Mouse (Mus musculus) c-Kit-positive CD71-positive TER-119-negative erythroid progenitor cells, embryonic 14.5 days (primary cell): ENCODE measurements at regions not wholly inside any gene's neighbourhood (a gene's known extent, or its start where the extent isn't known, plus 50 kb on each side); places are given as distances from the start of the nearest gene placed in this dataset.
A peak's percentile ranks its signal among the peaks of the same experiment; 100 is the strongest.

Experiments
- DNase-seq: peaks from one replicate; pipeline ENCODE4 v3.0.0-alpha.2; 2013; ENCODE audit warnings: low read depth

DNA sequence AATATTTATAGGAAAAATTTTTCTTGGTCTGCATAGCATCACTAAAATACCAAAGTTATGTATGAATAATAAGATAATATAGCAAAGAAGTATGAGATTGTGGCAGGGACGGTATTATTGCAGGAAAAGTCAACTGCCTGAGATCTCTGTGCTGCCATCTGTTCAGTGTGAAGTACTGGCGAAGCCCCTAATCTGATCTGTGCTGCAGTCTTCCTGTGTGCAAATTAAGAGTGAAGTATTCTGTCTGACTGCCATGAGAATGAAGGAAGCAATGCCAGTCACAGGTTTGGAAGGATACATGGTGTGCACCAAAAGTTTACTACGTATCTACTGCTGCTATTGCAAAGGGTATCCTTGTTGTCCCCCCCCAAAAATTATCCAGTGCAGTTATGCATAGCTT lies 501.5 kb downstream of the Rab28 start:
- no peak for DNase-seq

DNA sequence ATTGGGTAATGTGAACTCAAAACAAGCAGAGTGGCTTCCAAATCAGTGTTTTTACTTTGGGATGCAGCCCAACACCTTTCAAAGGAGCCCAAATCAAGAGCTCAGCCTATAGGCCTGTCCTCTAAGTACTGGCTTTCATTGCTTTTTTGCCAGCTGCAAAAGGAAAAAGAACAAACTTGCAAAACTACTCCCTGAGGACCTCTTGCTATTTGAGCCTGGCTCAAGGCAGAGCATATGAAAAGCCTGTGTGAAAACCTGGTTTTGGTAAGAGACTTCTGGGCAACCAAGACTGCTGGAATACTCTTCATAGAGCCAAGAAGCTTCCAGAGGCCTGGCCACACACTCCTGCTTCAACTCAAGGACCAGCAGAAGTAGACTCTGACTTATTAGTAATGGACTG lies 503.5 kb downstream of the Rab28 start:
- DNase-seq: no peak

DNA sequence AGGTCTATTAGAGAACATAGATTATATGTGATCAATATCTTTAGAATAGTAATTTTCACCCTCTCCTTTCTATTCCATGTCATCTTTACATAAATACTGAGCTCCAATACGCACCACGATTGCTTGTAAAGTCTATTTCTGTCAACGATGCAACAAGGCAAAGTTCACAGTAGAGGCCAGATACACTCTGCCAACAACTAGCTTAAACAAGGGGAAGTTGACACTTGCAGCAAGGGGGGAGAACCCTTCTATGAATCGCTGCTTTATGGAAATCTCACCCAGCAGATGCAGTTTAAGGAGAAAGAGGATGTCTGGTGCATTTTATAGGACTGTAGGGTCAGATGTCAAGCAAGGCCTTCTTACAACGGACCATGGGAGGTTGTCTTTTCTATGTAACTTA lies 520.8 kb downstream of the Rab28 start:
- no peak for DNase-seq

DNA sequence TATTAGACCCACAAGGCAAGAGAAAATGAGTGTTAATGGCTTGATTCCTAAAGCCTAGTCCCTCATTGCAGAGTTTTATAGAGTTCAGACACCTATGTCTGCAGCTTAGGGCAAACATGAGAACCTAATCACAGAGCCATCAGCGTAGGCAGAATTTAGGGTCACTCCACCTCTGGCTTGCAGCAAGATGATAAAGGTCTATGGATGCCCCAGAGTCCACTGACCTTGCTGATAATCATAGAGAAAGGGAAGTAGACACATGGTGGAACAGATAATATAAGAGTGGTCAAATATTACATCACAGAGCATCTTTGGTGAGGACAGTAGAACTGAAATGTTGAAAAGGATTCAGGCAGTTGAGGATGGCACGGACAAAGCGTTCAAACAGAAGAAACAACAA lies 530.7 kb downstream of the Rab28 start:
- DNase-seq: no peak

DNA sequence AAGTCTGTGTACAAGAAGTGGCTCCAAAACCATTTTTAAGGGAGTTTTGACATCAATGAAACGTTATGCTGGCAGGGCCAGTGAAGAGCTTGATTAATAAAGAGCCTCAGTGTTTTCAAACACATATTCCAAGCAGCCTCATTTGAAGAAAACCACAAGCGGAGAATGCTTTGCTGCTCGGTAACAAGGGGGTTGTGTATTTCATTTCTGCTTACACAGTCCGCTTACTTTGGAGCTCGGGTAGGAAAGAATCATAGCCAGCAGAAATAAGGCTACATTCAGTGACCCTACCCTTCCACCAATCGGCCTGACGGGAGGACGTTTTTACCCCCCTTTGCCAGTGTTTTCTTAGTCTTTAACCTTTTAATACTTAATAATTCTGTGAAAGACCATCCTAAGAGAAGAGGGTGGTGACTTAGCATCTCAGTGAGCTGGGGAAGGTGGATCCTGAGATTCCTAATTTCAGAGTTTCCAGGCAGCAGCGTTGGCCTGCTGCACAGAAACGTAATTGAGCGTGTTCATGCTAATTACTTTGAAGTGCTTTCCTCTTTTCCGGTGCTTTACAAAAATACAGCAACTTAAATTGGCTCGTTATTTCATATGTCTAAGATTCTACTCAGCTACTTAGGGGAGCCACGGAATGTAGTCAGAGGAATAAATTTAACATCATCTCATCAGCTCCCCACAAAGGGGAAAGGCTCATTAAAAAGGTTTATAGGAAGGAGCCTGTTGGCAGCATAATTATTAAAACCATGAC lies 541.9 kb downstream of the Rab28 start:
- DNase-seq: no peak

DNA sequence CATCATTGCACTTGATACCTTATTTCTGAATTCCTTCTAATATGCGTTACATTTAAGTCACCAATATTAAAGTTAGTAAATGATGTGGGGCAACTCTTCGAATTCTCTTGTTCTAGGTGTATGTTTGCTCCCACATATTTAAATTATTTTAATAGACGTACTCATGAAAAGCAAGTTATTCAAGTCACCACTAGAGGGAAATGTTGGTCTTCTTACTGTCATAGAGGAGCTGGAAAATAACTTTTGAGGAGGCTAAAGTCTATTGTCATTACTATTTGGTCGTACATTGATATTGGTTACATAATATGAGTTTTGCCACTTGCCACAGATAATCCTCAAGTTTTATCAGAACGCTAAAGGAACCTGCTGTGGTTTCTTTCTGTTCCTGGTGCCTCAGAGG lies 582.9 kb downstream of the Rab28 start:
- no peak for DNase-seq

DNA sequence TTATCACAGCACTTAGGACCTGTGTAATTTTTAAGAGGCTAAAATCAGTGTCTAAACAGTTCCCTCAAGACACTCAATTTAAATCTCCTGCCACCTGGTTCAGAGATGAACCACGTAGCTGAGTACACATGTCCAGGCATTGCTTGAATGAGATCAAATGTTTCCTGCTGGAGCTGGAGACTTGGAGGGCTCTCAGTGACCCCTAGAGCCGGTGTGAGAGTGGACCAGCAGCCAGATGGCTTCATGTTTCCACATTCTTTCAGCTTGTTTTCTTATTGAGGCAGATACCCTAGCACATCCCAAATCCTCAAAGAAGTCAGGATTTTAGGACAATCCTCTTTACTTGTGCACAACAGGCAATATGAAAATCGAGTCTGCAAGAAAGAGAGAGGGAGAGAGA lies 590.3 kb downstream of the Rab28 start:
- no peak for DNase-seq

DNA sequence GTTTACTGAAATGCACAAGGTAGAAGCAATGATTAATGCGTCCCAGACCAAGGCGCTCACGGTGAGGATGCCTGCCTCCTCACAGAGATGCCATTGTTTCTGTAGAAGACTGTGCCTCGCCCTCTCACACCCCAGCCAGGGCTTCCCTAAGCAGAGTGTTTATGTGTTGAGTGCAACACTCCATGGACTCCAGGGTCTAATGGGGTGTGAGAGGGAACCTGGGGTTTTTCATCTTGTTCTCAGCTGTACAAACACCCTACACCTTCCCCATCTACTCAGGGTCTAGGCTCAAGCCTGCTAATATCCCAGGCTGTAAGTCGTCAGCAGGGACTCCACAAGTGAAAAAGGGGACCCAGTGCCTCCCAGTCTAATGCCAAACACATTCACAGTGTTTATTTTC lies 620.2 kb downstream of the Rab28 start:
- no peak for DNase-seq

DNA sequence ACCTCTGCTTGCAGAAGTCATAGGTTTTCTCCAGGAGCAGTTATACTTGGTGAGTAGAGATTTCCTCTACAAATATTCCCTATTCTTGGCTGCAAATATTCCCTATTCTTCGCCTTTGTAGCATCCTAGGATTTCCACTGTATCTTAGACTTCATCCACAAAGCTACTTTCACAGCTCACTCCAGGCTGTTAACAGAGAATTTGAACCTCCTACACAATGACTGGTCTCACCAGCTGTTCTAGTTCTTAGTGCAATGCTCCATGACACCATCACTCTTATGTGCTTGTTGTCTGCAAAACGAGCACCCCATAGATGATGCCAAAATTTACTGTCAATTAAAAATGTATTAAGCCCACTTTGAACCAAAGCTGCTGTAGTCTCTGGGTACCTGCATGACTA lies 631.5 kb downstream of the Rab28 start:
- no peak for DNase-seq

DNA sequence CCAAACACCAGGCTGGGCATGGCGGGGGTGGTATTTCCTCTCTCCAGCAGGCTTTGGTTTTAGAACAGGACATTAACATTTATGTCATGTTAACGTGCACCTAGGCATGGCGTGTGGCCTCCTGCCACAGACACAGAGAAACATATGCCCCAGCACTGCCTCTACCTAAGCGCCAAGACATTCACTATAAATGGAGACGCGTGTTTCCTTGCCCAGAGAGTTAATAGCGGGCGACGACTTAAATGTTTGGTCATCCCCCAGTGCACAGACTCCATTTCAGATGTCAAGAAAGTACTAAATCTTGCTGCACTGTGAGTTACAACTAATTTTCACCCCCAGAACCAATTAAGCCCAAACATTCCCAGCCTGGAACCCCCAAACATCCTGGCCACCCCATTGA lies 646.3 kb downstream of the Rab28 start:
- DNase-seq: no peak

DNA sequence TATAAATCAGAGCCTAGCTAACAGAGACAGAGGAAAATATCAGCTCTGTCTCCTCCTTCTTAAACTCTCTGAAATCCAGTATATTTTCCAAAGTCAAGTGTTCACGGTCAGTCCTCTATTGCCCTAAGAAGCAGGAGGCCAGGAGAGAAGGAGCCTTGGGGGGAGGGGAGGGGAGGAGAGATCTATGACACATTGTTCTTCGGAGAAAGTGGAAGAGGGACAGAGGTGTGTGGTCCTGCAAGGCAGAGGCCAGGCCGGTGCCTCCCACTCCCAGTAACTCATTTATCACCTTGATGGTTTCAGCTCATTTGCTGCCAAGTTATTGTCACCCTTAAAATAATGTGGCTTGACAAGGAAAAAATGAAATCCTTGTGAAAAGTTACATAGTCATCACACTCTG lies 646.7 kb downstream of the Rab28 start:
- DNase-seq: no peak

DNA sequence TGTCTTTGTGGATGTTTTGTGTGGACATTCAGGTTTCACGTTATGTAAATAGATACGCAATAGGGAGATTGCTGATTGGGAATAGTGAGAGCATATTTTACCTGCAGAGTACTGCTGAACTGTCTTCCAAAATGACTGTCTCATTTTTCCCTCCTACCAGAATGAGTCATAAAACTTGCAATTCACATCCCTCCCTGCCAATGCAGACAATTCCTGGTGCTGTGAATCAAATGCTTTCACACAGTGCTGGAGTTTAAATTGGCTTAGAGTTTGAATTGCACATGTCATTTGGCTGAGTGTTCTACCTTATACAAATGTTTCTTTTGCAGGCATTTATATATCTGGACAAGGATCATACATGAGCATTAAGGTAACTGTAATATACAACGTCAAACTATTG lies 649.9 kb downstream of the Rab28 start:
- no peak for DNase-seq

DNA sequence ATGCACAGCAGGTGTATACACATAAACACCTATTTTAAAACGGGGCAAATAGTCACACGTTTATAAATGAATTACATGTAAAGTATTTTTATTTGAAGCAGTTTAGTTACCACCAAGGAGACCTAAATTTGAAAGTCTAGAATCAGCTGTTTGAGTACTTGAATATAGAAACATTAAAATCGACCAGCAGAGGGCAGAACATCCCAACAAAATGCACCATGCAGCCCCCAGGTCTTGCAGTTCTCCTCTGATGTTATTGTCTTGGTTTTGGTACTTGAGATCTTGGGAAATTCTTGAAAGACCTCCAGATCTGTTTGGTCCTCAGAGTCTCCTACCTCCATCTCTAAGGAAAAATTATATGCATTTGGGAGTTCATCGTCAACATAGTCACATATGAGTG lies 656.0 kb downstream of the Rab28 start:
- DNase-seq: no peak

DNA sequence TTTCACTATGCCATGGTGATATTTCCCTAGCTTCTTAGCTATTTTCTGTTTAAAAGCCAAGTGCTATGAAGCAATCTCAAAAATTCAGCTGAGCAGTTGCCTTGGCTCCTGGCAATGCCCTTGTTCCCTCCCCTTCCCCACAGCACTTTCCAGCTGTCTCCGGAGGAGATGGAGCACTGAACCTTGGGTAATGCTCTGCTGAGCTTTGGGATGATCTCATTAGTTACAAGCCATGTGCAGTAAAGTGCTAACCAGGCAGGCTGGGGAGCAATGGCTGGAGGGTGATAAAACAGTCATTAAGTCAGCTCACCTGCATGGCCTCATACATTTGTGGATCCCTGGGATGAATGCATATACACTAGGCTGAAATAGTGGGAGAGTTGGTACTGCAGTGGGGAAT lies 659.4 kb downstream of the Rab28 start:
- DNase-seq: no peak

DNA sequence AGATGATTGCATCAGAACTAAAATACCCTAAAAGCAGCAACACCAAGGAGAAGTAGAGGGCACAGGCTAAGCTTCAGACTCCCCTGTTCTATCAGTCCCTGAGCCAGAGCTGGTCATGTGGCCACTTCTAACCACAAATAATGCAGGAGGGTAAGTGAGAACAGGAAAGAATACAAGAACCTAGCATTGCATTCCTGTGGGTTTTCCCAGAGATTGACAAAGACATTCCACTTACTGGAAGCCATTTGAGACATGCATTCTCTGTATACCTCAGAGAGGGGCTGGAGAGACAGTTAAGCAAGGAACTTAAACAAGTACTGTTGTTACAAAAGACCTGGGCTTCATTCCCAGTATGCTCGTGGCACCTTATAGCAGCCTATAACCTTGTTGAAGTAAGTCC lies 662.7 kb downstream of the Rab28 start:
- DNase-seq: no peak

DNA sequence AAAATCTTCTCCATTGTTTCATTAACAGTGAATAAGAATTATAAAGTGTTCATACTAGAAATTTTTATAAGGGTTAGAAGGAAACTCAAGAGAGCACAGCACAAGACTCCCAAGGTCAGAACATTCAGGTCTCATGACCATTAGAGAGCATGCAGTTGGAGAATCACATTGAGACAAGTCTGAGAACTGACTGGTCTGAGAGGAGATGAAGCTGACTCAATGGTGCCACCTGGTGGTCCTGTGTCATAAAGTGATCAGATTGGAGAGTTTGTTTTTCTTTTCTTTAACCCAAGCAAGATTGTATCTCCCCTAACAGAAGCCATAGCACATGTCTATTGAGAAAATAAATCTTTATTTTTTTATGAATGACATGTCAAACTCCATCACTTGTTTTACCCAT lies 663.5 kb downstream of the Rab28 start:
- DNase-seq: no peak

DNA sequence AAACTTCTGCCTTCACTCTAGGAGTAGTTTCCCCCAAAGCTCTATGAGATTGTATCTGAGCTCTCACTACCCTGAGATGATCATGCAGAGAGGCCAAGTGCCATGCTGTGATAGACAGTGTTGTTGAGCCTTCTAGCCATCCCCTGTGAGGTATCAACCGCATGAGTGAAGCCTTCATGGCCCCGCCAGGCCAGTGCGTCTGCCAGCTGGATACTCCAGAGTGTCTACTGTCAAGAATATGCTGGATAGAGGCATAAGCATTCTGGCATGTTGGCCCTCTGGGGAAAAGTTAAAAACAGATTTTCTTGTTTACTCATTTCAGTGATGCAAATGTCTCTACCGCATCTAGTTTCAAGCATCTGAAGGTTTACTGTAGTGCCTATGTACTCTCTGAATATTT lies 669.2 kb downstream of the Rab28 start:
- DNase-seq: no peak

DNA sequence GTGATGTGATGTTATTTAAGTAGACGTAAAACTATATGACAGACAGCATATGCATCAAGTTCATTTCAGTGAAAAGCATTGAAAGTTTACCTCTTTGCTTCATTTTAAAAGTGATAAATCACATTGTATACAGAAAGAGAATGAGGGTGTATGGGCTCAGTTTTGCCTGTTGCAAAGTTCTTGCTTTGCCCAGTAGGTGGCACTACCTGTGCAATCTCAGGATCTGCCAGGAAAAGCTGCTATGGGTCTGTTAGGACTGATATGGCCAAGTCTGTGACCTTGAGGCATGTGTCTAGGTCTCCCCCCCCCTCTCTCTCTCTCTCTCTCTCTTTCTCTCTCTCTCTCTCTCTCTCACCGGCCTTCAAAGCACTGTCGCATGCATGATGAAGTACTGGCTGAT lies 701.3 kb downstream of the Rab28 start:
- no peak for DNase-seq

DNA sequence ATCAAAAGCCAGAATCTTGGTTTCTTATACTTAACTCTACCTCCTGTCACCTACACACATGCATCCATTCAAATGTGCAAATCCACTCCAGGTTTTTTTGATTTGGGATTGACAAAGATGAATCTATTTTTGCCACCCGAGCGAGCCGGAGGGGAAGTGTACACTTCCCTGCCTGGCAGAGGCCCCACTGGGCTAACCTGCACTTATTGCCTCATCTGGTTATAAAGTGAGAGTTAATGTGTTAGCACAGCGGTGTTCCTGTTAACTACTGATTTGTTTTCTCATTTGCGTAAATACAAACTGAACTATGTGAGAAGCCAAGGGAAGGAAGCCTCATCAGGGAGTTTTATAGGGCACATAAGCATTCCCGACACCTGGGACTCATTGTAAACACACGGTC lies 721.4 kb downstream of the Rab28 start:
- no peak for DNase-seq

DNA sequence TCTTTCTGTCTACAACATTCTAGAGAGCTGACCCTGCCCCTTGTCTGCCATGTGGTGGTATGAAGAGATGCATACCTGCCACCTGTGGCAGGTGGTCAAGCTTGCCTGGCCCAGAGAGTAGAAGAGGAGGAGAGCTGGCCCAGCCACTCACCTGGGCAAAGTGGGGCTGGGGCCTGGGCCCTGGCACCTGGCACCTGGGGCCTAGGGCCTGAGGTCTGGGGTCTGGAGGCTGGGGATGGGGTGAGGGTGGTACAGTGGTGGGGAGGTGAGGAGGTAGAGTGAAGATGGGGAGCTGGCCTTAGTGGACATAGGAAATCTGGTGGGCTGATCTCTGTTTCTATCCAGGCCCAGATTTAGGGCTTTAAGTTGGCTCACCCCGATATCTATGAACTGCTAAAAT lies 733.1 kb downstream of the Rab28 start:
- DNase-seq: no peak

DNA sequence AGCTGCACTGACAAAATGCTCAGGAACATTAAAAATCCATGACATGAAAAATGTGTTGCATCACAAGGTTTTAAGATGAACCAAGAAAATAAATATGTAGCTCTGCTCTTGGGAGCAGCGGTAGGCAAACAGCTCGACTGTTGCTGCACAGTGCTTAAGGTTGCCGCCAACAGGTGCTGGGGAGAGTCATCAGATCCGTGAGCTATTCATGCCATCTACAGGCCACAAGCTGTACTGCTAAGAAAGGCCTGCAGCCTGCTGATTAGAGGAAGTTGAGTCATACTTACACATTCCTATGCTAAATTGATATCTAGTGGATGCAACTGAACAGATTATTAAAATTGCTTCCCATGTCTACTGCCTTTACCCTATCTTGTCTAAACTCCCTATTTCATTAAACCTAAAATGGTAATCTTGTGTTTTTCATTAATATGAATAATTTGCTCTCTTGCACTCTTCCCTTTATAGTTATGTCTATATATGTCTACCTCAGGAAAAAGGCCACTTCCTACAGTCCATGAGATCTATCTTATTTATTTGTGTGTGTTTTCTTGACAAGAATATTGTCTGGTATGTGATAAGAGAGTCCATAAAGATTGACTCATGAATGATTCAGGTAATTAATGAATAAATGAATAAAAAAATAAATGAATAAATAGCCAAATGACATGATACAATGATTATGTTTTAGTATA lies 754.9 kb downstream of the Rab28 start:
- peak; percentile 11 for DNase-seq

DNA sequence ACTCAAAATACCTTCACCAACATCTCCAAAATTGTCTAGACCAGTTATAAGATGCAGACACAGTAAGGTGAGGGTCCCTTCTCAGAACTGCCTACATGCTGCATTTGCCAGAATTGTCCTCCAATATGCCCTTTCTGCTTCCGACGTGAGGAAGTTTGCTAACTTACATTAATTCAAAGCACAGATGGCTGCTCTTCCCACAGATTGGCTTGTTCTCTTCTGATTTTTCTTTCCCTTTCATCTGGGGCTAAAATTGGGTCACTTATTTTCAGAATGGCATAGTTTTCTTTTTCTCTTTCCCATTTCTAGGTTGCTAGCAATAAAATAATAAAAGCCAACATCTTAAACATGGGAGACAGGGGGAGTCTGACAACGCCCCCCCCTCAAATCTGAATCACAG lies 778.8 kb downstream of the Rab28 start:
- DNase-seq: no peak

DNA sequence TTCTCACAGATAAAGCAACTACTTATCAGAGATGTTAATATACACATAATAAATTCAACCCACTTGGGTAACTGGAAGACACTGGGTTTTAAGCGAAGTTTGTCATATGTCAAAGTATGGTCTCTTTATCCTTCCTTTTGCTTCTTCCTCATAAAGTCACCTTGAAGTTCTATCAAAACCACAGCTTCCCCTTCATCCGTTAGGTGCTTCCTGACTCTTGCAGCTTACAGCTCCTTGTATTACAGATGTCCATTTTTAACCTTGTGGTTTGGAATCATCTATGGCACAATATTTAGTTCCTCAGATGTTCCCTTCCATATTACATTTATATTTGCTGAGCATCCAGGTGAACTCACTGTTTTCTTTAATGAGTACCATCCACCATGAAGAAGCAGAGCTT lies 787.0 kb downstream of the Rab28 start:
- no peak for DNase-seq

DNA sequence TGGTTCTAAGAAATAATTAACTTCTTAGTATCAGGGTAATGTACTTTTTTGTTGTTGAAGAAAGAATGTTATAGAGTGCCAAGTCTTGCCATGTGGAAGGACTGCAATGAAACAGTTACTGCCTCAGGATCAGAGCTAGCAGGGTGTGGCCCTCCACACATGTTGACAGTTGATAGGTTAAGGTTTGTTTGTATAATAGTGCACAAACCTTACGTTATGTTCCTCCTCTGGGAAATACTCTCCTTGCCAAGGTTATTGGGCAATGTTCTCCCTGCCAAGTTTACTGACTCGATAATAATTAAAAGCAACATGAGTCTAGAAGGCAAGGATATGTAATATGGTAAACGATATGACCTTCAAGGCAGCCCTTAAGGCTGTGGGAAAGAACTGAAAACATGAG lies 799.2 kb downstream of the Rab28 start:
- DNase-seq: no peak
